Mouse (Mus musculus): Measurements from ENCODE around the gene Trub1. TPM values are rescaled to one million over a fixed set of nuclear protein-coding genes. Genes with fewer than 3 reads are reported as not detected.
A peak's percentile ranks its signal among the peaks of the same experiment; 100 is the strongest.

Gene Trub1
- polyA plus RNA-seq (2015; fragmentation: Nextera tagmentation; extraction: Ambion mirVana): 12.4 and 13.1 TPM in 2 replicates

GRCm38 (mm10) chr19:57452492-57453217, at the start of gene Trub1:
TSS of gene Trub1 (plus strand) at chr19:57452912.
- peaks cover 9% of the 10 kb centered on the region for H3K4me1 ChIP-seq (replicated peaks)
- no peaks in the 10 kb centered on the region for H3K9me3 ChIP-seq (replicated peaks)
- DNase-seq (peak; percentile 66), ATAC-seq (ENCODE audit: low read depth) (peak; percentile 95)
- H3K9ac ChIP-seq: peak within 1 kb of the TSS; percentile 79
- WGBS (ENCODE audit: insufficient replicate concordance): 5% methylated on average over 26 of the region's 26 CpGs
- no peaks in the 10 kb centered on the region for H3K36me3 ChIP-seq
- peak within 1 kb of the TSS; percentile 74 for H3K4me3 ChIP-seq (replicated peaks)
- H3K27ac ChIP-seq: no peak within 1 kb of the TSS
- H3K4me2 ChIP-seq: peak within 1 kb of the TSS; percentile 70
- no peaks in the 10 kb centered on the region for H3K27me3 ChIP-seq

GRCm38 (mm10) chr19:57403700-57404501, 48.8 kb upstream of the Trub1 start:
- H3K9me3 ChIP-seq (replicated peaks): no peaks in the 10 kb centered on the region
- WGBS (ENCODE audit: insufficient replicate concordance): 10% methylated on average over 24 of the region's 24 CpGs
- H3K4me1 ChIP-seq (replicated peaks): peaks cover 17% of the 10 kb centered on the region; the same call in 1 of the 2 replicates
- H3K4me3 ChIP-seq (replicated peaks): peak overlapping the region; percentile 30; the same call in 1 of the 2 replicates
- H3K36me3 ChIP-seq: no peaks in the 10 kb centered on the region
- DNase-seq (peak; percentile 63), ATAC-seq (ENCODE audit: low read depth) (peak; percentile 71)
- H3K27ac ChIP-seq: peak overlapping the region; percentile 29
- peak overlapping the region; percentile 51 for H3K4me2 ChIP-seq
- H3K27me3 ChIP-seq: no peaks in the 10 kb centered on the region
- H3K9ac ChIP-seq: no peak overlapping the region

- H3K9ac ChIP-seq: no peak overlapping the region
- no peak for ATAC-seq (ENCODE audit: low read depth)
Observed at GRCm38 (mm10) chr19:57404502-57404848, 48.2 kb upstream of the Trub1 start.

GRCm38 (mm10) chr19:57407947-57408346, 44.8 kb upstream of the Trub1 start:
- Histone ChIP-seq H3K27ac (no peak overlapping the region), H3K36me3 (no peaks in the 10 kb centered on the region), H3K9me3 (replicated peaks) (no peaks in the 10 kb centered on the region), H3K27me3 (no peaks in the 10 kb centered on the region), H3K4me3 (replicated peaks) (no peak overlapping the region), H3K4me2 (no peak overlapping the region), H3K9ac (no peak overlapping the region), H3K4me1 (replicated peaks) (peaks cover 29% of the 10 kb centered on the region)
- DNase-seq (no peak), ATAC-seq (ENCODE audit: low read depth) (no peak)
- WGBS (ENCODE audit: insufficient replicate concordance): 84% methylated on average over 1 of the region's 1 CpGs

More at GRCm38 (mm10) chr19:57404502-57404848, 48.2 kb upstream of the Trub1 start:
- Histone ChIP-seq H3K27ac (no peak overlapping the region), H3K4me3 (replicated peaks) (peak overlapping the region; percentile 30; the same call in 1 of the 2 replicates), H3K4me2 (peak overlapping the region; percentile 51), H3K4me1 (replicated peaks) (peaks cover 17% of the 10 kb centered on the region; the same call in 1 of the 2 replicates), H3K27me3 (no peaks in the 10 kb centered on the region), H3K9me3 (replicated peaks) (no peaks in the 10 kb centered on the region), H3K36me3 (no peaks in the 10 kb centered on the region)
- WGBS (ENCODE audit: insufficient replicate concordance): 14% methylated on average over 9 of the region's 9 CpGs
- DNase-seq: no peak

GRCm38 (mm10) chr19:57411375-57412196, 41.1 kb upstream of the Trub1 start:
- Histone ChIP-seq H3K36me3 (no peaks in the 10 kb centered on the region), H3K4me2 (peak overlapping the region; percentile 51), H3K4me1 (replicated peaks) (peaks cover 22% of the 10 kb centered on the region), H3K27ac (no peak overlapping the region), H3K27me3 (no peaks in the 10 kb centered on the region), H3K9me3 (replicated peaks) (no peaks in the 10 kb centered on the region), H3K4me3 (replicated peaks) (peak overlapping the region; percentile 25), H3K9ac (0 out of 2 replicates have a peak overlapping the region, but pooled peaks have one; percentile 0)
- peak; percentile 39; the same call in 1 of the 2 replicates for ATAC-seq (ENCODE audit: low read depth)
- 25% methylated on average over 29 of the region's 29 CpGs for WGBS (ENCODE audit: insufficient replicate concordance)
- no peak for DNase-seq

GRCm38 (mm10) chr19:57413170-57413569, 39.5 kb upstream of the Trub1 start:
- H3K27ac ChIP-seq: no peak overlapping the region
- no peak overlapping the region for H3K4me3 ChIP-seq (replicated peaks)

GRCm38 (mm10) chr19:57413918-57414317, 38.8 kb upstream of the Trub1 start:
- no peak overlapping the region for H3K27ac ChIP-seq
- H3K4me1 ChIP-seq (replicated peaks): peaks cover 27% of the 10 kb centered on the region
- H3K4me3 ChIP-seq (replicated peaks): no peak overlapping the region
- H3K27me3 ChIP-seq: no peaks in the 10 kb centered on the region
- no peaks in the 10 kb centered on the region for H3K9me3 ChIP-seq (replicated peaks)
- no peaks in the 10 kb centered on the region for H3K36me3 ChIP-seq
- ATAC-seq (ENCODE audit: low read depth): no peak
- no peak for DNase-seq
- H3K9ac ChIP-seq: no peak overlapping the region
- no peak overlapping the region for H3K4me2 ChIP-seq
- WGBS (ENCODE audit: insufficient replicate concordance): 65% methylated on average over 6 of the region's 6 CpGs

More at GRCm38 (mm10) chr19:57413170-57413569, 39.5 kb upstream of the Trub1 start:
- H3K36me3 ChIP-seq: no peaks in the 10 kb centered on the region
- no peaks in the 10 kb centered on the region for H3K27me3 ChIP-seq
- H3K9ac ChIP-seq: no peak overlapping the region
- ATAC-seq (ENCODE audit: low read depth) (no peak), DNase-seq (no peak)
- no peak overlapping the region for H3K4me2 ChIP-seq
- WGBS (ENCODE audit: insufficient replicate concordance): 9% methylated on average over 3 of the region's 3 CpGs
- H3K4me1 ChIP-seq (replicated peaks): peaks cover 26% of the 10 kb centered on the region
- H3K9me3 ChIP-seq (replicated peaks): no peaks in the 10 kb centered on the region

GRCm38 (mm10) chr19:57415031-57415807, 37.5 kb upstream of the Trub1 start:
- Histone ChIP-seq H3K4me2 (no peak overlapping the region), H3K27me3 (no peaks in the 10 kb centered on the region), H3K36me3 (no peaks in the 10 kb centered on the region), H3K27ac (no peak overlapping the region), H3K4me3 (replicated peaks) (no peak overlapping the region), H3K4me1 (replicated peaks) (peaks cover 27% of the 10 kb centered on the region), H3K9me3 (replicated peaks) (no peaks in the 10 kb centered on the region), H3K9ac (no peak overlapping the region)
- DNase-seq (no peak), ATAC-seq (ENCODE audit: low read depth) (no peak)
- WGBS (ENCODE audit: insufficient replicate concordance): 75% methylated on average over 8 of the region's 8 CpGs

GRCm38 (mm10) chr19:57417800-57418580, 34.7 kb upstream of the Trub1 start:
- 23% methylated on average over 17 of the region's 17 CpGs for WGBS (ENCODE audit: insufficient replicate concordance)
- Histone ChIP-seq H3K9ac (no peak overlapping the region), H3K36me3 (no peaks in the 10 kb centered on the region), H3K4me2 (peak overlapping the region; percentile 51), H3K4me3 (replicated peaks) (peak overlapping the region; percentile 18; the same call in 1 of the 2 replicates), H3K4me1 (replicated peaks) (peaks cover 12% of the 10 kb centered on the region), H3K27ac (no peak overlapping the region), H3K27me3 (no peaks in the 10 kb centered on the region), H3K9me3 (replicated peaks) (no peaks in the 10 kb centered on the region)
- no peak for DNase-seq
- peak; percentile 73 for ATAC-seq (ENCODE audit: low read depth)

GRCm38 (mm10) chr19:57423402-57423801, 29.3 kb upstream of the Trub1 start:
- Histone ChIP-seq H3K9ac (no peak overlapping the region), H3K4me2 (no peak overlapping the region), H3K4me1 (replicated peaks) (no peaks in the 10 kb centered on the region), H3K9me3 (replicated peaks) (no peaks in the 10 kb centered on the region), H3K36me3 (no peaks in the 10 kb centered on the region), H3K4me3 (replicated peaks) (no peak overlapping the region), H3K27ac (no peak overlapping the region), H3K27me3 (no peaks in the 10 kb centered on the region)
- WGBS (ENCODE audit: insufficient replicate concordance): 46% methylated on average over 3 of the region's 3 CpGs
- DNase-seq (no peak), ATAC-seq (ENCODE audit: low read depth) (no peak)
